ENCODE assay signal across 11 mouse cellular contexts in genomic region chr2:22744876-22745275, GRCm38 (mm10). TPM values are rescaled to one million over a fixed set of nuclear protein-coding genes. Genes with fewer than 3 reads are reported as not detected.
DNase-seq lines count a peak whose midpoint lies in the region; ATAC-seq lines count a peak whose summit lies in the region.
"Had no signal": no experiment of that assay in that cellular context is flagged by ENCODE, and none has a peak within 500 bp of the region (broad histone marks: within the 10 kb centered on the region; RNA-seq: fewer than 3 reads in every experiment).

No protein-coding gene starts in this region.

- H3K9ac ChIP-seq in hindbrain, embryonic 12.5 days = no peak overlapping the region
- H3K9ac ChIP-seq in midbrain, embryonic 14.5 days (replicated peaks; ENCODE audit: low read length) = no peak overlapping the region
- no peak overlapping the region for H3K9ac ChIP-seq in midbrain, embryonic 16.5 days (ENCODE audit: low read depth, low read length)
- H3K9ac ChIP-seq: limb, embryonic 13.5 days had no signal

- WGBS in hindbrain, embryonic 10.5 days = under 1% methylated on average over 19 of the region's 19 CpGs
- 3% methylated on average over 18 of the region's 19 CpGs for WGBS in hindbrain, embryonic 12.5 days
- WGBS in midbrain, embryonic 14.5 days = 2% methylated on average over 19 of the region's 19 CpGs
- WGBS in midbrain, embryonic 16.5 days = 3% methylated on average over 19 of the region's 19 CpGs

- peak; percentile 65 for DNase-seq in hindbrain, embryonic 10.5 days (ENCODE audit: low spot score)
- peak; percentile 67 for DNase-seq in midbrain, embryonic 14.5 days
- DNase-seq in c-Kit-positive CD71-positive TER-119-positive erythroid progenitor cells, embryonic 14.5 days (ENCODE audit: low spot score) = peak; percentile 50
- DNase-seq in retina, postnatal 1 day = peak; percentile 49
- DNase-seq in heart, postnatal 4 days = no peak
- no peak for DNase-seq in cerebellum, postnatal 25 days
- DNase-seq: cerebellum, adult 8-10 months had no signal

- H3K4me1 ChIP-seq in hindbrain, embryonic 10.5 days (replicated peaks) = no peaks in the 10 kb centered on the region
- no peaks in the 10 kb centered on the region for H3K4me1 ChIP-seq in hindbrain, embryonic 12.5 days
- no peaks in the 10 kb centered on the region for H3K4me1 ChIP-seq in midbrain, embryonic 14.5 days (ENCODE audit: control insufficient read depth, insufficient read depth, low read length)
- no peaks in the 10 kb centered on the region for H3K4me1 ChIP-seq in midbrain, embryonic 16.5 days (ENCODE audit: control insufficient read depth, insufficient read depth, low read length)

- H3K4me2 ChIP-seq in hindbrain, embryonic 12.5 days (replicated peaks) = no peak overlapping the region
- no peak overlapping the region for H3K4me2 ChIP-seq in midbrain, embryonic 14.5 days (ENCODE audit: low read length)
- no peak overlapping the region for H3K4me2 ChIP-seq in midbrain, embryonic 16.5 days (ENCODE audit: low read length)
- H3K4me2 ChIP-seq: limb, embryonic 13.5 days had no signal

- no peak overlapping the region for H3K4me3 ChIP-seq in hindbrain, embryonic 10.5 days
- H3K4me3 ChIP-seq in hindbrain, embryonic 12.5 days = no peak overlapping the region
- no peak overlapping the region for H3K4me3 ChIP-seq in midbrain, embryonic 14.5 days (replicated peaks; ENCODE audit: low read depth, low read length)
- H3K4me3 ChIP-seq in midbrain, embryonic 16.5 days (ENCODE audit: low read depth, low read length) = no peak overlapping the region
- H3K4me3 ChIP-seq: limb, embryonic 13.5 days had no signal

- no peak overlapping the region for H3K27ac ChIP-seq in hindbrain, embryonic 10.5 days
- H3K27ac ChIP-seq in hindbrain, embryonic 12.5 days = no peak overlapping the region
- no peak overlapping the region for H3K27ac ChIP-seq in midbrain, embryonic 14.5 days (replicated peaks; ENCODE audit: low read depth, low read length)
- H3K27ac ChIP-seq in midbrain, embryonic 16.5 days (ENCODE audit: low read length) = no peak overlapping the region
- H3K27ac ChIP-seq: limb, embryonic 13.5 days had no signal

- H3K9me3 ChIP-seq in hindbrain, embryonic 10.5 days = no peaks in the 10 kb centered on the region
- no peaks in the 10 kb centered on the region for H3K9me3 ChIP-seq in hindbrain, embryonic 12.5 days (replicated peaks)
- H3K9me3 ChIP-seq in midbrain, embryonic 14.5 days (ENCODE audit: control insufficient read depth, low read length) = no peaks in the 10 kb centered on the region
- H3K9me3 ChIP-seq in midbrain, embryonic 16.5 days (replicated peaks; ENCODE audit: control insufficient read depth, low read length, poor library complexity, severe bottlenecking) = no peaks in the 10 kb centered on the region
- H3K9me3 ChIP-seq: limb, embryonic 13.5 days had no signal

- no peak for ATAC-seq in hindbrain, embryonic 12.5 days (ENCODE audit: low FRiP score)
- ATAC-seq in midbrain, embryonic 14.5 days (ENCODE audit: low FRiP score, low TSS enrichment) = no peak
- ATAC-seq in midbrain, embryonic 16.5 days = no peak
- ATAC-seq: inflammation-experienced regulatory T-cells, adult 6 months had no signal

- H3K27me3 ChIP-seq in hindbrain, embryonic 10.5 days (ENCODE audit: insufficient read depth, poor library complexity, severe bottlenecking) = peaks cover 20% of the 10 kb centered on the region
- no peaks in the 10 kb centered on the region for H3K27me3 ChIP-seq in hindbrain, embryonic 12.5 days
- H3K27me3 ChIP-seq in midbrain, embryonic 14.5 days (ENCODE audit: control insufficient read depth, insufficient read depth, low read length) = no peaks in the 10 kb centered on the region
- no peaks in the 10 kb centered on the region; the same call in 1 of the 2 replicates for H3K27me3 ChIP-seq in midbrain, embryonic 16.5 days (ENCODE audit: control insufficient read depth, insufficient read depth, low read depth, low read length)

- no peaks in the 10 kb centered on the region for H3K36me3 ChIP-seq in hindbrain, embryonic 10.5 days
- H3K36me3 ChIP-seq in hindbrain, embryonic 12.5 days = no peaks in the 10 kb centered on the region
- no peaks in the 10 kb centered on the region for H3K36me3 ChIP-seq in midbrain, embryonic 14.5 days (ENCODE audit: control insufficient read depth, insufficient read depth, low read length)
- H3K36me3 ChIP-seq in midbrain, embryonic 16.5 days (ENCODE audit: control insufficient read depth, insufficient read depth, low read length) = no peaks in the 10 kb centered on the region
- H3K36me3 ChIP-seq: limb, embryonic 13.5 days had no signal

RNA-seq across cellular contexts. Expression of gene Apbb1ip, which starts 29.0 kb away (rescaled TPM):
- 1.4 and 1.8 TPM in 2 replicates for polyA plus RNA-seq in hindbrain, embryonic 10.5 days (2016; fragmentation: Nextera tagmentation; extraction: Ambion mirVana)
- 0.65 and 1.7 TPM in 2 replicates for polyA plus RNA-seq in hindbrain, embryonic 12.5 days (2016; fragmentation: Nextera tagmentation; extraction: Ambion mirVana)
- 0.58 and 0.86 TPM in 2 replicates for polyA plus RNA-seq in midbrain, embryonic 14.5 days (2014; fragmentation: Nextera tagmentation; extraction: Ambion mirVana)
- 0.70 and 0.91 TPM in 2 replicates for polyA plus RNA-seq in midbrain, embryonic 16.5 days (2015; fragmentation: Nextera tagmentation; extraction: Ambion mirVana)
- total RNA-seq in heart, postnatal 4 days (2021) = 1 to 10 TPM; 2.7 to 2.8 TPM

Comparison
In these comparisons a context has a peak if more than half of its experiments do, and no peak if none do; other contexts are left out.
1. DNase-seq: peak in hindbrain, embryonic 10.5 days (single experiment), midbrain, embryonic 14.5 days (single experiment), c-Kit-positive CD71-positive TER-119-positive erythroid progenitor cells, embryonic 14.5 days (single experiment) and retina, postnatal 1 day (single experiment); none in heart, postnatal 4 days (single experiment) and cerebellum, postnatal 25 days (0 of 2).